Mouse (Mus musculus) erythroblast, embryonic 14.5 days (primary cell): ENCODE measurements around the gene Ush2a.

Experiments
- GATA1 ChIP-seq: IDR thresholded peaks from 2 replicates; pipeline ENCODE4 v1.6.1; 2012; ENCODE audit warnings: low read length, inconsistent platforms, mixed read lengths
- TAL1 ChIP-seq: IDR thresholded peaks from 3 replicates; pipeline ENCODE4 v1.6.1; 2012; ENCODE audit warnings: low read length, inconsistent platforms, mixed read lengths

DNA sequence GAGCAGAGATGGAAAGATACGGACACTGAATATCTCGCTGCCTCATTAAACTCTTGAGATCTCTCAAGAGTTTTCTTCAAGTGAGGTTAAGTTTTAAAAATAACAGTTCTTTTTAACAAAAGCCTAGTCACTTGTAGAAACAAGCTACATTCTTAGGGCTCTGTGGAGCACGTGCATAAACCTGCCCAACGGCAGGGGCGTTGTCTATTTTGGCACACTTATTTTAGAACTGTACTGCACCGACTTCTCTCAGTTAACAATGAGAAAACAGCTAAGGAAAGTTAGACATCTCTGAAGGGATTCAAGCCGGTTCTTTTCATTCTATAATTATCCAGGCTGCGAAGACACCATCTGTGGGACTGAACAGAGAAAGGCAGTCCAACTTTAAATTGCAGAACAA, 405.6 kb downstream of the Ush2a start:
- no peak for TF ChIP-seq GATA1
- TF ChIP-seq TAL1 = no peak
